In genomic region chr2:131562586-131563122, GRCm38 (mm10) we compare ENCODE assay signal across 8 mouse cellular contexts. TPM values are rescaled to one million over a fixed set of nuclear protein-coding genes. Genes with fewer than 3 reads are reported as not detected.
DNase-seq lines count a peak whose midpoint lies in the region; ATAC-seq and TF ChIP-seq lines count a peak whose summit lies in the region.

No protein-coding gene starts in this region.

- ATAC-seq in hindbrain, embryonic 14.5 days (ENCODE audit: low FRiP score), result peak; percentile 65

- H3K4me1 ChIP-seq in cortical plate, adult 2 months (ENCODE audit: control insufficient read depth, insufficient read depth, low read length), result peaks cover 3% of the 10 kb centered on the region; the same call in 1 of the 2 replicates
- H3K4me1 ChIP-seq in hindbrain, embryonic 14.5 days (replicated peaks; ENCODE audit: control insufficient read depth, insufficient read depth, low read length), result peaks cover 13% of the 10 kb centered on the region

- DNase-seq in adipocyte (ENCODE audit: low spot score), result peak; percentile 82
- peak; percentile 82 for DNase-seq in gastrocnemius, adult 2 months
- DNase-seq in hindbrain, embryonic 14.5 days (ENCODE audit: low spot score), result peak; percentile 71
- peak; percentile 68 to 73 for DNase-seq in left cerebral cortex, adult 2 months (ENCODE audit: extremely low spot score in 1 of 2, low spot score in 2 of 2)
- DNase-seq in lung, postnatal 25 days (ENCODE audit: low spot score), result peak; percentile 45
- peak; percentile 70 for DNase-seq in right cerebral cortex, postnatal 14 days
- no peak for DNase-seq in thymus, adult 18-20 months

- peak overlapping the region; percentile 80 for H3K4me2 ChIP-seq in hindbrain, embryonic 14.5 days (replicated peaks)

- TF ChIP-seq CTCF in cortical plate, adult 2 months (IDR thresholded peaks at IDR 0.05; ENCODE audit: extremely low read depth, insufficient read depth, low read length), result peak; percentile 52
- peak; percentile 75 for TF ChIP-seq CTCF in gastrocnemius, adult 2 months (IDR thresholded peaks at IDR 0.05)
- TF ChIP-seq CTCF in left cerebral cortex, adult 2 months (IDR thresholded peaks at IDR 0.05), result peak; percentile 79

- no peak overlapping the region for H3K27ac ChIP-seq in cortical plate, adult 2 months (ENCODE audit: insufficient read depth, low read length)
- H3K27ac ChIP-seq in gastrocnemius, adult 2 months, result peak overlapping the region; percentile 75
- H3K27ac ChIP-seq in hindbrain, embryonic 14.5 days, result no peak overlapping the region
- H3K27ac ChIP-seq in left cerebral cortex, adult 2 months, result peak overlapping the region; percentile 91

- H3K27me3 ChIP-seq in hindbrain, embryonic 14.5 days (ENCODE audit: control insufficient read depth, insufficient read depth, low read length), result peaks cover 75% of the 10 kb centered on the region

- no peaks in the 10 kb centered on the region for H3K9me3 ChIP-seq in hindbrain, embryonic 14.5 days (ENCODE audit: control insufficient read depth, low read length)

- H3K9ac ChIP-seq in hindbrain, embryonic 14.5 days, result peak overlapping the region; percentile 46

- no peak for TF ChIP-seq POLR2A in cortical plate, adult 2 months (IDR thresholded peaks at IDR 0.05; ENCODE audit: extremely low read depth, insufficient read depth, low read length)

- peak overlapping the region; percentile 52 for H3K4me3 ChIP-seq in cortical plate, adult 2 months (ENCODE audit: insufficient read depth, low read length)
- peak overlapping the region; percentile 72 for H3K4me3 ChIP-seq in gastrocnemius, adult 2 months
- H3K4me3 ChIP-seq in hindbrain, embryonic 14.5 days (replicated peaks; ENCODE audit: low read length), result peak overlapping the region; percentile 45
- peak overlapping the region; percentile 58 for H3K4me3 ChIP-seq in left cerebral cortex, adult 2 months

- under 1% methylated on average over 30 of the region's 30 CpGs for WGBS in hindbrain, embryonic 14.5 days

- intact Hi-C loops in gastrocnemius, adult 2 months (cut with DNase I), result loop anchor here (1.0 to 5.0 kb wide), 3 partner anchors 105 to 244 kb away; no protein-coding TSS in a partner anchor
- intact Hi-C loops in left cerebral cortex, adult 2 months (cut with DNase I), result loop anchor here (1.0 to 2.0 kb wide), 4 partner anchors 102 to 250 kb away; no protein-coding TSS in a partner anchor

- no peaks in the 10 kb centered on the region for H3K36me3 ChIP-seq in hindbrain, embryonic 14.5 days (replicated peaks; ENCODE audit: control insufficient read depth, insufficient read depth)

RNA-seq across cellular contexts. Expression of gene Adra1d, which starts 0.6 kb away (rescaled TPM):
- polyA plus RNA-seq in cortical plate, adult 2 months (2012; rRNA removed), result 32.0 and 38.9 TPM in 2 replicates
- total RNA-seq in gastrocnemius, adult 2 months (2021), result under 1 TPM; 0.54 to 0.73 TPM
- polyA plus RNA-seq in hindbrain, embryonic 14.5 days (2014; fragmentation: Nextera tagmentation; extraction: Ambion mirVana), result 0.23 and 0.56 TPM in 2 replicates
- 10 to 100 TPM; 64.3 to 65.7 TPM for total RNA-seq in left cerebral cortex, adult 2 months (2021)

Comparison
In these comparisons a context has a peak if more than half of its experiments do, and no peak if none do; other contexts are left out.
1. DNase-seq: peak in adipocyte (single experiment), gastrocnemius, adult 2 months (single experiment), hindbrain, embryonic 14.5 days (single experiment), left cerebral cortex, adult 2 months (2 of 2), lung, postnatal 25 days (single experiment) and right cerebral cortex, postnatal 14 days (single experiment); none in thymus, adult 18-20 months (0 of 2).
2. H3K27ac ChIP-seq: peak in gastrocnemius, adult 2 months (single experiment) and left cerebral cortex, adult 2 months (single experiment); none in cortical plate, adult 2 months (single experiment) and hindbrain, embryonic 14.5 days (single experiment).
3. RNA of gene Adra1d, which starts 0.6 kb away (total RNA-seq): 64.3 to 65.7 TPM in left cerebral cortex, adult 2 months; 0.54 to 0.73 TPM in gastrocnemius, adult 2 months; every median in the first group is over 10 times any median in the second.
4. Peak in every context shown above with its lines, with median percentiles within 50 percentile points of each other: H3K4me3 ChIP-seq and CTCF ChIP-seq.